Mouse (Mus musculus) yolk sac, embryonic 10.5 days (tissue): ENCODE results near the gene Guk1.

ENCODE experiments used
- DNase-seq: peaks from one replicate; pipeline ENCODE4 v3.0.0-alpha.2; 2017; ENCODE audit warnings: low spot score

Guk1 gene

DNA sequence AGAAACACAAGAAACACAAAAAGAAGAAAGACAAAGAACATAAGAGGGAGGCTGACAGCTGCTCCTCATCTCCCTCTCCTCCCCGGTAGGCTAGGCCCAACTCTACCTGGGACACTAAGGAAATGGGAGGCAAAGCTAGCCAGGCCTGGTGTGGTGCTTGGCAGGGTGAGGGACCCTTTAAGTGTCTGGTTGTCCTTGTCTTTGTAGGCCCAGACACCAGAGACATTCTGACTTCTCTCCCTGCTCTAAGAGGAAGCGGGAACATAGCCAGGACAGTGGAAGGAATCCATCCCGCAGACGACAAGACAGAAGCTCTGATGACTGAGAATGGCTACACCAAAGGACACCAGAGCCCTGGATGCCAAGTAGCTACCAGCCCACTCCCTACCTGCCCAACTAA, 18.0 kb upstream of the Guk1 start:
- no peak for DNase-seq

DNA sequence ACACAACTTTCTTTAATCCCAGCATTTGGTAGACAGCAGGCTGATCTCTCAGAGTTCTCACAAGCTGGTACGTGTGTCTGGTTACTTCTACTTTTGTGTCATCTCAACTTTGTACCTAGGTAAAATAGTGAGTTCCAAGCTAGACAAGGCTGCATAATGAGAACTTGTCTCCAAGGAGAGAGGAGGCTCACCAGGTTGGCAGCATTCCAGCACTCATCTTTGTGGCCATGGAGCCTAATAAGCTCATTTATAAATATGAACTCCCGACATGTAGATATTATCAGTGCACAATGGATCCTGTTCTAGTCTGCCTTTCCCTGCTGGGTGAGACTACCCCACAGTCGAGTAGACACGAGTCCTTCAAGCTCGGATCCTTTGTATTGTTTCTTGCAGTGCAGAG, 17.6 kb upstream of the Guk1 start:
- DNase-seq: no peak

GRCm38 (mm10) chr11:59209003-59209441, 17.0 kb upstream of the Guk1 start:
- peak; percentile 82 for DNase-seq

- DNase-seq: peak; percentile 93
Observed at GRCm38 (mm10) chr11:59208153-59208831, 16.3 kb upstream of the Guk1 start, which contains the start of gene 2310033P09Rik. TSS of gene 2310033P09Rik (plus strand) at chr11:59208321.

DNA sequence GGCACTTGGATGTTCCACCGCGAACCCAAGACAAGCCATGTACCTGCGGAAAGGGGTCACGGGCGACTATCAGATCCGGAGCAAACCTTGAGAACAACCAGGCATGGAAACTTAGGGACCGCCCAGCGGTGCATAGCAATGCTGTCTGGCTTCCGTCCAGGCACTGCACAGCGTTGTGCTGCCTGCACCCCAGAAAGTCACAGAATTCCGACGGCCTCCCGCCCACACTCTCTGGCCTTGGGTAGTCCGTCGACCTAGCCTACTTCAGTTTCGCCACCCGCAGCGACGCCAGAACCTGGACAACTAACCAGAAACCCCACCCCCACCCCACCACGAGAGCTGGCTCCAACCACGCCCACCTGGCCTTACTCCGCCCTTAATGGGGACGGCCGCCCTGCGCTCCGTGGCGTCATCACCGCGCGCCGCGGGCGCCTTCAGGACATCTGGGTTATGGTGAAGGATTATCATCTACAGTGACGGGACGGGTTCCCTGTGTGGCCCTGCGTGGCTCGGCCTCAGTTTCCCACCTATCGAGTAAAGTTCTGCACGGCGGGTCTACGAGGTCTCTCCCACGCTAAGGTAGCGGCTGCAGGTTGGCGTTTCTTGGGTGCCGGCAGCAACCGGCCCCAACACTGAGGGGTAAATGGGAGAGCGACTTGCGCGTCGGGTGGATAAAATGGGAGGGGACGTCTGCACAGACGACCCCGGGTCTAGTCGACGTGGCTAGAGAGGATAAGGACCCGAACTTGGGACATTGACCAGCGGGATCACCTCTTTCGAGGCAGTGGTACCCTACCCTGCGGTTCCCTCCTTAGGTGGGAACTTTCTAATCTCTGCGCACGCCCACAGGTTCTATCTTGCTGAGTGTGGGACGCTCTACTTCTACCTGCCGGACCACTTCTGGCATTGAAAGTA, 10.3 kb upstream of the Guk1 start, which contains the start of gene Mrpl55:
TSS of gene Mrpl55 (plus strand) at position 406 of the 915 bp plus-strand sequence.
- peak; percentile 93 for DNase-seq

DNA sequence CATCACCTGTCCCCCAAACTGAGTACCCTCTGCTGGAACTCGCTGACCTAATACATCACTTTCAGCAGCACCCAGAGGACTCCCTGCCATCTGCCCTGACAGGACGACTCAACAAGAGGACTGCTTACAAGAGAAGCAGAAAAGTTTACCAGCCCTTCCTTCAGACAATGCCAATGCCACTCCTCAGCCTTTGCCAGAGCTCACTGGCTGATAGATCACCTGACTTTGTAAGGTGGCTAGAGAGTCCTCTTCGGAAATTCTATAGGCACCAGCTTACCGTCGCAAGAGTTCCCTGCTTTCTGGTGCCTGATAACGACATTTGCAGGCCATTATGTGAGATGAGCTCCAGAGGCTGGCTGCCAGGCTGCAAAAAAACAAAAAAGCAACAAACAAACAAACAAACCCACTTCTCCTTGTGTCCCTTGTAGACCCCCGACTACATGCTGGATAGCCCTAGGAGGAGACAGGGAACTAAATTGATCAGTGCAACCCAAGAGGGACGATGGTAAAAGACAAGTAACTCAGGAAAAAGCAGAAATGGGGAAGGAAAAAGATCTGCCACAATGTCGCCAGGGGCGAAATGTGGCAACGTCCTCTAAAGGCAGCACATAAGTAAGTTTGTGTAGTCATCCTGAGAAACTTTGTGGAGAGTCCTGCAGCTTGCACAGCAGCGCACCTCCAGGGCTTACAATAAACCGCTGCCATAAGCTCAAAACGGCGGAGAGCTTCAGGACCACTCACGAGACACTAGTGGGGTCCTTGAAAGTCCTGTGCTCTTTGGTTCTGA, 9.4 kb upstream of the Guk1 start:
- no peak for DNase-seq

GRCm38 (mm10) chr11:59196230-59196629, 4.2 kb upstream of the Guk1 start:
- no peak for DNase-seq

DNA sequence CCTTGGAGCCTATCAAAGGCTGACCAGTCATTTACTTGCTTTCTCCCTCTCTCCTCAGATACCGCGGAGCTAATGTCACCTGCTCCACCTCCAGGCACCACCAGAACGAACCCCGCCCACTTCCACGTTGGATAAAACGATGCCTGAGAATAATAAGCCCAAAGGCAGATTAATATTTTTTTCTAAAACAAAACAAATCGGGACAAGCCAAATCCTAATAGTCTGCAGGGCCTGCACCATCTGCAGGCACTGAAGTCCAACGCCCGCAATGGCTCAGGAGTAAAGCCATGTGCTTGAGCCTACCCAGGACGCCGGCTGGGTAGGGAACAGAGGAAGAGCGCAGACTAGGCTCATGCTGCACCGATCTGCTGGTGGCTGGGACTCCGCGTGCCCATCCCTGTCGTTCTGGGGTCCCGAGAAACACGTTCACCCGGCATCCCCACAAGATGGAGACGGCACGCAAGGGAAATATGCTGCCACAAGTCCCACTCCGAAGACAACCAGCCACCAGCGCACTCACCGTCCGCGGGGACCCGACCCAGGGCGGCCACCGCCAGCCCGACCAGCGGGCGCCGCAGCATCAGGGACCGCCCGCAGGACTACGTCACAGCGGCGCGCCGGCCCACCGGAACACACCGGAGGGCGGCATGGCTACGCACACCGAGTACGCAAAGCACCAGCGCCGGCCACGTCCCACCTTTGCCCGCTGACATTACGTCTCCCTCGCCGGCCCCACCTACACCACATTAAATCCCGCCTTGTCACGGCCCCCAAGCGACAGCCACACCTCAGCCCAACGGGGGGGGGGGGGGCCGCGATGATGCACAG, 567 bp downstream of the Guk1 start:
- DNase-seq: peak; percentile 96

GRCm38 (mm10) chr11:59187706-59188105, 4.3 kb downstream of the Guk1 start:
- no peak for DNase-seq

GRCm38 (mm10) chr11:59185490-59185889, 6.5 kb downstream of the Guk1 start:
- no peak for DNase-seq

- no peak for DNase-seq
Observed at GRCm38 (mm10) chr11:59183821-59184220, 8.2 kb downstream of the Guk1 start.

- no peak for DNase-seq
Observed at GRCm38 (mm10) chr11:59182864-59183331, 9.1 kb downstream of the Guk1 start, which contains the start of gene Gjc2. TSS of gene Gjc2 (minus strand) at chr11:59183213.

DNA sequence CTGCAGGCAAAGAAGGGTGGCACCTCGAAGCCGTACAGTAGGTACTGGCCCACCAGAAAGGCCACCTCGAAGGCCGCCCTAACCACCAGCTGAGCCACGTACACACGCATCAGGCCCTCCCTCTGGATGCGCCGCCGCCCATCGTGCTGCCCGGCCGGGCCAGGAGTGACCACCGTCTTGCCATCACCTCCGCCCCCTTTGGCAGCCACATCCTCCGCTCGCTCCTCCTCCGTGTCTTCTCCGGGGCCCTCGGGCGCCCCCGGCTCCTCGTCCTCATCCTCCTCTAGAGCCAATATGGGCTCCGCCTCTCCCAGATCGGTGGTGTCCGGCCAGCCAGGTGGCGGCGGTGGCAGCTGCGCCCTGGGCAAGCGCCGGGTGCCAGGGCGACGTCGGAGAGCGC, 15.1 kb downstream of the Guk1 start:
- DNase-seq: no peak

DNA sequence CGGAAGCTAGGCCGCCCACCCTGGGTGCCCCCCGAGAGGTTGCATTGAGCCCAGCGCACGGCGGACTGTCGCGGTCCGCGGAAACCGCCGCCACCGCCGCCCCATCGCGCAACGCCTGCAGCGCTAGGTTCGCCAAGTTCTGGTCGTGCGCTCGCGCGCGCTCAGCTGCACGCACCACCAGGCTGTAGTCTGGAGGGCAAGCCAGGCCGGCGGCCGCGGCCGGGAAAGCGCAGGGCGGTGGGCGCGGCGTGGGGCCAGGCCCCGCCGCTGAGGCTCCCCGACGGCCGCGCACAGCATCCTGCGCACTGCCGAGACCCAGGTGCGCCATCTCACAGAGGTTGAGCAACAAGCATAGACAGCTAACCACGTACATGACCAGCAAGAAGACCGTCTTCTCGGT, 15.5 kb downstream of the Guk1 start:
- DNase-seq: no peak

- no peak for DNase-seq
Observed at GRCm38 (mm10) chr11:59174189-59174838, 17.7 kb downstream of the Guk1 start.

- DNase-seq: no peak
Observed at GRCm38 (mm10) chr11:59170549-59170948, 21.5 kb downstream of the Guk1 start.

- no peak for DNase-seq
Observed at GRCm38 (mm10) chr11:59169807-59170206, 22.2 kb downstream of the Guk1 start.

DNA sequence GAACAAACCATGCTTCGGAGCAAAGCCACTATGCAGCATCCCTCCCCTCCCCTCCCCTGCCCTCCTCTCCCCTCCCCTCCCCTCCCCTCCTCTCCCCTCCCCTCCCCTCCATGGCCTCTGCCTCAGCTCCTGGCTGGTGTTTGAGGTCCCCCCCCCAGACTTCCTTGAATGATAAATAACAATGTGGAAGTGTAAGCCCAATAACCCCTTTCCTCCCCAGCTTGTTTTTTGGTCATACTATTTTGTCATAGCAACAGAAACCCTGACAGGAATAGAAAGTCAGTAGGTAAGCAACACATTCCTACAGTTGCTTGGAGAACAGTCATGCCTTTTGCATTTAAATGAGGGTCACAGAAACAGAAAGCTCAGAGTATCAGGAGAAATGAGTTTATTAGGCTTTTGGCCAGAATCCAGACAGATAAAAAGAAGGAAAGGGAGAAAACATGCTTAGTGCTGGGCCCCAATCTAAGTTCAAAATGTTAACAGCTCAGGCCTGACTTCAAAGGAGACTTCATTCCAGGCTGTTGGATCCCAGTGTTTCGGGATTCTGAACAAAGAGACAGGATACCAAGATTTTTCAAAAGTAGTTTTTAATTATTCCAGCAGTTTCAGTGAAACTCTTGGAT, 26.3 kb downstream of the Guk1 start:
- DNase-seq: no peak

DNA sequence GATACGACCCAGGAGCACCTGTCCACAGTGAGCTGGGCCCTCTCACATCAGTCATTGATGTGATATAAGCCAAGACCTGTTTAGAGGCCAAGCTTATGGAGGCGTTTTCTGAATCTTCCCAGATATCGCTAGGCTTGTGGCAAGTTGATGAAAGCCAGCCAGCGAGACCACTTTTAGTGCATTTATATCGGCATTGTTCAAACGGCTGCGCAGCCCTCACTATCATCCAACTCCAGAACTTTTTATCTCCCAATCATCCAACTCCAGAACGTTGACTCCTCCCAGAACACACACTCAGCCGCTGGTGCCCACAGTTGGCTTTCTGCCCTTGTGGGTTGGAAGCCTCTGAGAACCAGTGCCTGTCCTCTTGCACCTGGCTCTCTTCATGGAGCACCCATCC, 27.6 kb downstream of the Guk1 start:
- peak; percentile 16 for DNase-seq
